Mouse (Mus musculus) adipose tissue, adult 10 weeks (tissue): ENCODE data around the gene Kif24. TPM values are rescaled to one million over a fixed set of nuclear protein-coding genes. Genes with fewer than 3 reads are reported as not detected.

ENCODE experiments used
- polyA plus RNA-seq: library from polyadenylated mRNA; stranded (reverse); fragments of 350-450 nt; fragmentation: Illumina TruSeq; extraction: RNeasy Lipid Tissue Mini Kit (QIAGEN cat#74804); gene quantifications from one replicate; pipeline ENCODE4 v1.2.3, GENCODE M21; 2014; ENCODE audit warnings: low read depth, low replicate concordance

Gene Kif24
- 1.4 TPM for polyA plus RNA-seq

DNA sequence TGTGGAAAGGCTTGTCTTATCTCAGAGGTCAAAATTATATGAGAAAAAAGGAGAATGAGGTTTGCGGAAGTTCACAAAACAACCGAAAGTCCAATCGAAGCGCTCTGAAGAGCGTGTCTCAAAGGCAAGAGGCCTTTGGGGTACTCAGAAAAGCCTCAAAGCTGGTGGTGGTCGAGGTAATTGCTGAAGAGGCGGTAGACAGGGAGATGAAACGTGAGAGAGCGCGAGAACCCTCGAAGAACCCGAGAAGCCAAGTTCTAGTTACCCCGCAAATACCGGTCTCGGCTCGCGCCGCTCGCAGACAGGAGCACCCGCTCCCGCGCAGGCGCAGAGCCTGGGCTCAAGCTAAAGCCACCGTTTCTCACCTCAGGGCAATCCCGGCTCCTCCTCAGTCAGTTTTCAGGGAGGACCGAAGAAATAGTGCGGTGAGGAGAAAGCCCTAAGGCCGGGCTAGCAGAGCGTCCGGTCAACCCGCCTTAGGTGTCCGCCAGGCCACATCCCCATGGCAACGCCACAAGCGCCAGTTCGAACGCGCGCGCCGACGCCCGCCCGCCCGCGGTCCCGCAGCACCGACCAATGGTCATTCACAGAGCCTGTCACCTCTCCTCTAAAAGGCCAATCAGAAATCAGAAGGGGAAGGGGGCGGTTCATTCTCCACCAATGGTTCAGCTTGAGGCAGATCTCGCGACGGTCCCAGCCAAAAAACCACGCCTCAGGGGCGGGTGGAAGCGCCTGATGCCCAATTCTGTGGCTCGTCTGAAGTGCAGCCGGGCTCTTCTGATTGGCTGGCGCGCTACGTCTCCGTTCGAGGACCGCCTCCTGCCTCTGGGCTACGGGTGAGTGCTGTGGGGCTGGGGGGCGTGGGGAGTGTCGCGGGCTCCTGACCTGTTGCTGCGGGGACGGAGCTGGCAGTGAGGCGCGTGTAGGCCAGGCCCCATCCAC lies at the start of gene Kif24, which contains the start of gene Nudt2:
TSS of gene Kif24 (minus strand) at position 543 of the 942 bp plus-strand sequence.
TSS of gene Nudt2 (plus strand) at position 807 of the 942 bp plus-strand sequence.

DNA sequence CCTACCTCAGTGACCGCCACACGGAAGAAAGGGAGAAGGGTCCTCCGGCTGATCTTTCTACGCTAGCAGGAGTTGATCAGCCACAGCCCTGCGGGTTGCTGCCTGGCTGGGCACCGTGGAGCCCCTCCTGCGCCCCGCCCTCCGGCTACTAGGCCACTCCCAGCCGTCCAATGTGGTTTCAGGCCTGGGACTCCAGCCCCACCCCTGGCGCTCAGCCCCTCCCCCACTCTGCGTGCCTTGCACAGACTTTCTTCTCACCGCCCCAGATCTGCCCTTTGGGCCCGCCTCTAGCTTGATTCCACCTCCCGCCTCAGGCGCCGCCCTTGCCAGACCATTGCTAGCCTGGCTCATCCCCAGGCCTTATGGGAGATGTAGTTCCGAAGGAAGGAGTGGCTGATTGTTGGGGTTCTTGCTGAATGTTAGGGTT lies 38.3 kb upstream of the Kif24 start, which contains the start of gene AI464131:
TSS of gene AI464131 (minus strand) at position 91 of the 427 bp plus-strand sequence.

DNA sequence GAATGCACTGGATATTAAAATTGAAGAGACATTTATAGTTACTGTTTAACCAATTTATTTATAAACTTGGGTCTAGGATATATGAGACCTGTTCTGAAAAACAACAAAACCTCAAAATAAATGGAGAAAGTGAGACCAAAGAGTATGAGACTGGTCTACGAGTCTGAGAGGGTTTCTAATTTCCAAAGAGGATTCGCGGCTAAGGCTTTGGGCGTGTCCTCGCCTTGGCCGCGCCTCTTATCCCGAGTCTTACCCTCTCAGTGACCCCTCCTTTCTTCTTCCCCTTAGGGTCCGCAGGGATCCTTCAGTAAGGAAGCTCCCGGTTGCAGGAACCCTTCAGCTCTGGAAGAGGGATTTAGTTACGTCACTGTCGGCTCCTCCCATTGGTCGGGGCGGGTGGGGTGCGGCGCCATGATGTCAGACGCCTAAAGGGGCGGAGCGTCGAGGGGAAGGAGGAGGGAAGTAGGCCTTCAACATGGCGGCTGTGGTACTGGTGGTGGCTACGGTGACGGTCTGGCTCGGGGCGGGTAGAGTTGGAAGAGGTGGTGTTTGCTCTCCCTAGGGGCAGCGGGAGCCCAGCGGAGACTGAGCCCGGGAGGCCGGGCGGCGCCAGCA lies 116.0 kb downstream of the Kif24 start, which contains the start of gene Ubap1:
TSS of gene Ubap1 (plus strand) at position 413 of the 615 bp plus-strand sequence.

Other genes with a start within 250 kb of the Kif24 start
- gene Ubap2, start 189.7 kb downstream of the Kif24 start, polyA plus RNA-seq, result 42.6 TPM
- gene Dcaf12, start 150.0 kb downstream of the Kif24 start, polyA plus RNA-seq, result 33.1 TPM
- gene Ubap1, start 115.9 kb downstream of the Kif24 start, polyA plus RNA-seq, result 33.3 TPM
- 29.5 TPM for gene Nudt2, start 264 bp upstream of the Kif24 start, polyA plus RNA-seq
- 11.5 TPM for gene AI464131, start 38.2 kb upstream of the Kif24 start, polyA plus RNA-seq
- 17.3 TPM for gene 1110017D15Rik, start 52.4 kb upstream of the Kif24 start, polyA plus RNA-seq
- gene Fam219a, start 104.7 kb upstream of the Kif24 start, polyA plus RNA-seq, result 15.3 TPM
- gene Dnaic1, start 104.9 kb upstream of the Kif24 start, polyA plus RNA-seq, result 3.5 TPM
- gene Enho, start 175.4 kb upstream of the Kif24 start, polyA plus RNA-seq, result 6.7 TPM
- 5.9 TPM for gene Cntfr, start 232.2 kb upstream of the Kif24 start, polyA plus RNA-seq
- 70.6 TPM for gene Il11ra1, start 235.1 kb upstream of the Kif24 start, polyA plus RNA-seq
- gene Rpp25l, start 248.6 kb upstream of the Kif24 start, polyA plus RNA-seq, result 28.9 TPM